Mouse (Mus musculus) embryonic facial prominence, embryonic 13.5 days (tissue): ENCODE data around the gene Supt6. TPM values are rescaled to one million over a fixed set of nuclear protein-coding genes. Genes with fewer than 3 reads are reported as not detected.

Experiments used
- ATAC-seq: fragments of 200-750 bp; cut with Nextera tagmentation; 2 replicates; pipeline ENCODE4 v1.8.0; 2017; ENCODE audit warnings: low read depth; ENCODE audit not compliant: insufficient number of reproducible peaks, insufficient read depth, low FRiP score, low TSS enrichment
- H3K27ac ChIP-seq: fragments of 300-500 bp; sonication (generic); 2 replicates; pipeline ENCODE4 v1.5.1; 2015; ENCODE audit warnings: moderate library complexity, mild to moderate bottlenecking, inconsistent platforms
- H3K27me3 ChIP-seq: fragments of 300-500 bp; sonication (generic); 2 replicates; pipeline ENCODE4 v1.6.1; 2015; ENCODE audit warnings: mild to moderate bottlenecking, inconsistent platforms
- H3K36me3 ChIP-seq: fragments of 300-500 bp; sonication (generic); 2 replicates; pipeline ENCODE4 v1.6.1; 2015; ENCODE audit warnings: mild to moderate bottlenecking, inconsistent platforms
- H3K4me1 ChIP-seq: fragments of 300-500 bp; sonication (generic); 2 replicates; pipeline ENCODE4 v1.6.1; 2015; ENCODE audit warnings: inconsistent platforms
- H3K4me2 ChIP-seq: fragments of 300-500 bp; sonication (generic); 2 replicates; pipeline ENCODE4 v1.6.1; 2015; ENCODE audit warnings: moderate library complexity, mild to moderate bottlenecking, inconsistent platforms
- H3K4me3 ChIP-seq: fragments of 300-500 bp; sonication (generic); 2 replicates; pipeline ENCODE4 v1.5.1; 2015; ENCODE audit warnings: mild to moderate bottlenecking, inconsistent platforms
- H3K9ac ChIP-seq: fragments of 300-500 bp; sonication (generic); 2 replicates; pipeline ENCODE4 v1.6.1; 2015; ENCODE audit warnings: mild to moderate bottlenecking, inconsistent platforms
- H3K9me3 ChIP-seq: fragments of 300-500 bp; sonication (generic); 2 replicates; pipeline ENCODE4 v1.6.1; 2016; ENCODE audit warnings: inconsistent platforms
- WGBS: fragments of 180-500 bp; shearing (Covaris S2); methylation state at CpG from one replicate; pipeline ENCODE4 v1.1.7; 2015; ENCODE audit warnings: mixed read lengths; 5-methylcytosine and 5-hydroxymethylcytosine counted together
- polyA plus RNA-seq: library from polyadenylated mRNA; unstranded; fragments of >200 nt; fragmentation: Nextera tagmentation; extraction: Ambion mirVana; gene quantifications from 2 replicates; pipeline ENCODE4 v1.2.1, GENCODE M21; 2015

Supt6 gene
- polyA plus RNA-seq, 1 experiment from 2014 or later = 30.3 TPM

- H3K4me3 ChIP-seq = peak overlapping the region; percentile 62; the same call in 1 of the 2 replicates
- peak overlapping the region; percentile 5 for H3K27ac ChIP-seq
- H3K36me3 ChIP-seq = peaks cover 32% of the 10 kb centered on the region
- peaks cover 52% of the 10 kb centered on the region for H3K4me1 ChIP-seq
- no peak for ATAC-seq
- peak overlapping the region; percentile 77 for H3K4me2 ChIP-seq
- no peaks in the 10 kb centered on the region for H3K9me3 ChIP-seq
- H3K27me3 ChIP-seq = no peaks in the 10 kb centered on the region
- 74% methylated on average over 6 of the region's 6 CpGs for whole genome bisulfite sequencing
- H3K9ac ChIP-seq = 0 out of 2 replicates have a peak overlapping the region, but pooled peaks have one; percentile 77
Observed at GRCm38 (mm10) chr11:78180081-78180761, 65.6 kb downstream of the Supt6 start.

DNA sequence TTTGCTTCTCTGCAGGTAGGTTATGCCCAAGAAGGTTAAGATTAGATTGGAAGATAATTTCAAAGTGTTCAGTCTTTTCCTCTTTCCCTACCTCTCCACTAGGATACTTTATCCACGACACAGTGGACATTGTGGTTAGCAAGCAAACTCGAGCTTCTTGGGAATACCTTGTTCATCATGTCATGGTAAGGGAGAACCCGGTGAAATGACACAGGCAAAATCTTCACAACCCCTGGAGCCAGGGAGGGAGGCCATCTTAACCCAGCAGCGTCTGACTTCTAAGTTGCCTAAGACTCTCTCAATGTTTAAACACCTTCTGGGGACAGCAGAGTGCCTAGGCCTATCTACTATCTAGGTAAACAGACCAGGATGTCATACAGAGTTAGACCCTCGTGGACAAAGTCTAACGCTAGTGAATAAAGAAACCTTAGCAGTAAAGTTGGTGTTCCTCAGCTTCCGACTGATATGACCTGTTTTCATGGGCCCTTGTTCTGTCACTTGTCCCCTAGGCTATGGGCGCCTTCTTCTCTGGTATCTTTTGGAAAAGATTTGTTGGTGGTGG is 66.3 kb downstream of the Supt6 start:
- H3K4me3 ChIP-seq = peak overlapping the region; percentile 62
- peak overlapping the region; percentile 96 for H3K27ac ChIP-seq
- no peak for ATAC-seq
- H3K36me3 ChIP-seq = peaks cover 32% of the 10 kb centered on the region
- peaks cover 55% of the 10 kb centered on the region for H3K4me1 ChIP-seq
- peak overlapping the region; percentile 77 for H3K4me2 ChIP-seq
- 28% methylated on average over 8 of the region's 8 CpGs for WGBS
- peak overlapping the region; percentile 77 for H3K9ac ChIP-seq
- H3K27me3 ChIP-seq = no peaks in the 10 kb centered on the region
- no peaks in the 10 kb centered on the region for H3K9me3 ChIP-seq

DNA sequence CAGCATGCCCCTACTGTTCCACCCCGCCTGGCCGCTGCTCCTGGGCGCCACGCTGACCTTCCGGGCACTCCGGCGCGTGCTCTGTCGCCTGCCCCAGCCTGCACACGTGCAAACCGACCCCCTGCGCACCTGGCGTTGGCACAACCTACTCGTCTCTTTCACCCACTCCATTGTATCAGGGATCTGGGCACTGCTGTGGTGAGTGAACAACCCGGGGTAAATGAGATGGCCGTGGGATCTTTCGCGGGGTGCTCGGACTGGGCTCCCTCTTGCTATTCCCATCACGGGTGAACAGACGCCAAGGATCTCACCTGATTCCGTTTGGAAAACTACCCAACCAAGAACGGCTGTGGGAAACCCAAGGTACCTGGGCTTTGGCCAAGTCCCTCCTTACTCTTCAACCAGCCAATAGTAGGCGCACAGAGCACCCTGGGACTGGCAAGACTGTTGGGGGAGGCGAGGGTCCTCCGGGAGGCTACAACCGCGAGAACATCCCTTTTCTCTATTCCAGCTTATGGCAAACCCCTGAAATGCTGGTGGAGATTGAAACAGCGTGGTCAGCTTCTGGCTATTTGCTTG is 66.8 kb downstream of the Supt6 start:
- peak overlapping the region; percentile 77 for H3K4me2 ChIP-seq
- WGBS = under 1% methylated on average over 29 of the region's 29 CpGs
- ATAC-seq = no peak; the same call in 1 of the 2 replicates
- H3K4me1 ChIP-seq = peaks cover 52% of the 10 kb centered on the region
- peak overlapping the region; percentile 77 for H3K9ac ChIP-seq
- H3K27me3 ChIP-seq = no peaks in the 10 kb centered on the region
- H3K36me3 ChIP-seq = peaks cover 32% of the 10 kb centered on the region
- no peaks in the 10 kb centered on the region for H3K9me3 ChIP-seq
- H3K4me3 ChIP-seq = peak overlapping the region; percentile 62
- peak overlapping the region; percentile 96 for H3K27ac ChIP-seq

DNA sequence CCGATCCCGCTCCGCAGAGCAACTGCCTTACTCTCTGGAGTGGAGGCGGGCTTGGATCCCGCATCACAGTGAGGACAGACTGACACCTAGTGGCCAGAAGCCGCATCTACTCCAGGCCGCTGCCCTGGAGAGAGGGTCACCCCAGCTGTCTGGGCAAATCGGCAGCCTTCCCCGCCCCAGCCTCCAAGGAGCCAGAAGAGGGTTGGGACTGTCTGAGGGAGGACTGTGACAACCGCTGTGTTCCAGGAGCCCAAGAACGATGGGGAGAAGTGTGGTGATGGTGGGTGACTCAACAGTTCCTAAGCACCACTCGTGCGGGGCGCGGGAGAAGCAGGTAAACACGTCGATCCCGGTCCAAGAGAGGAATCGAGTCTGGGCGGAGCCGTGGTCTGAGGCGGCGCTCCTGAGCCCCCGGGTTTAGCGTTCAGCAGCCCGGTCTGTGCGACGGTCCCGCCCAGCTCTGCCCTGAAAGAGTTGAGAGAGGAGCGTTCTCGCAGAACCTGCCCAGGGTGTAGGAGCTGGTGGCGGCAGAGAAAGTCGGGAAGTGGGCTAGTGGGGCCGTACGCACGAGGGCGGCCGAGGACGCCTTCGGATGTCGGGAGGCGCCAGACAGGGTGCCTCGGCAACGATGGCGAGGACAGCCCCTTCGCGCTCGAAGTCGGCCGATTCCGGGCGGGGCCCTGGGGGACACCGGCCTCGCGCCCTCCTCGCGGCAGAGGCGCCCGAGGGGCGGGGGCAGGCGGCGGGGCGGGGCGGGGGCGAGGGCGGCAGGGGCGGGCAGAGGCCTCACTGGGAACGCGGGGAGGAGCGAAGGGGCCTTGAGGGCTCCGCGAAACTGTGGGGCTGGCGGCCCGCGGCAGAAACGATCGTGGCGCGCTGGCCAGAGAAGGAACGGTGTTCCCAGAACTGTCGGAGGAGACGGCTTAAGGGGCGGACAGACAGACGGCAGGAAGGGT is 67.6 kb downstream of the Supt6 start:
- H3K4me2 ChIP-seq = peak overlapping the region; percentile 77
- H3K27me3 ChIP-seq = no peaks in the 10 kb centered on the region
- peaks cover 32% of the 10 kb centered on the region for H3K36me3 ChIP-seq
- ATAC-seq = peak; percentile 70
- H3K9me3 ChIP-seq = no peaks in the 10 kb centered on the region
- peaks cover 50% of the 10 kb centered on the region for H3K4me1 ChIP-seq
- WGBS = under 1% methylated on average over 82 of the region's 84 CpGs
- peak overlapping the region; percentile 77 for H3K9ac ChIP-seq
- peak overlapping the region; percentile 96 for H3K27ac ChIP-seq
- peak overlapping the region; percentile 62 for H3K4me3 ChIP-seq

- 2% methylated on average over 10 of the region's 10 CpGs for WGBS
- peak overlapping the region; percentile 62 for H3K4me3 ChIP-seq
- peaks cover 32% of the 10 kb centered on the region for H3K36me3 ChIP-seq
- H3K27me3 ChIP-seq = no peaks in the 10 kb centered on the region
- H3K4me1 ChIP-seq = peaks cover 50% of the 10 kb centered on the region
- ATAC-seq = no peak
- H3K27ac ChIP-seq = peak overlapping the region; percentile 96
- no peaks in the 10 kb centered on the region for H3K9me3 ChIP-seq
- H3K9ac ChIP-seq = peak overlapping the region; percentile 77
- H3K4me2 ChIP-seq = peak overlapping the region; percentile 77
Observed at GRCm38 (mm10) chr11:78177437-78177836, 68.3 kb downstream of the Supt6 start.

DNA sequence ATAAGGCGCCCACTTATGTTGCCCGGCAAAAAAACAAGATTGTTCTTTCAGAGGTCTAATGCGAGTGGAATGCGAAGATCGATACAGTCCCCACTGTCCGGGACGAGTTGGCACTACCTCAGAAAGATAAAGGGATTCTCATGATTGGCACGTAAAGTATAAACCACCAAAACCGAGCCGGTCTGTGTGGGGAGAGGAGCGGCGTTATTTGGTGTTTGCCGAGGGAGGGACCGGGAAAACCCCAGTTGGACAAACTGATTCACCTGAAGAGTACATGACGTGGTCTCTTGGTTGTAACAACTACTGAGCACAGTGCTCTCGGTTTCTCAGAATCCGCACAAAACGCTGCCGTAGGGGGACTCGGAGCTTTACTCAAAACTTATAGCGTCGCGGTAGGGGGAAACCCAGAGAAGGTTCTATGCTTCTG is 68.9 kb downstream of the Supt6 start:
- Histone ChIP-seq H3K27ac (peak overlapping the region; percentile 96; the same call in 1 of the 2 replicates), H3K4me2 (peak overlapping the region; percentile 77), H3K9me3 (no peaks in the 10 kb centered on the region), H3K4me3 (peak overlapping the region; percentile 62), H3K4me1 (peaks cover 45% of the 10 kb centered on the region), H3K9ac (peak overlapping the region; percentile 77), H3K27me3 (no peaks in the 10 kb centered on the region), H3K36me3 (peaks cover 32% of the 10 kb centered on the region)
- WGBS = under 1% methylated on average over 23 of the region's 23 CpGs
- no peak for ATAC-seq

- H3K27ac ChIP-seq = peak within 1 kb of the TSS; percentile 96
- H3K36me3 ChIP-seq = peaks cover 30% of the 10 kb centered on the region
- H3K4me1 ChIP-seq = peaks cover 42% of the 10 kb centered on the region
- peak; percentile 35; the same call in 1 of the 2 replicates for ATAC-seq
- H3K27me3 ChIP-seq = no peaks in the 10 kb centered on the region
- WGBS = under 1% methylated on average over 32 of the region's 32 CpGs
- H3K9ac ChIP-seq = peak within 1 kb of the TSS; percentile 77
- no peaks in the 10 kb centered on the region for H3K9me3 ChIP-seq
- peak within 1 kb of the TSS; percentile 77 for H3K4me2 ChIP-seq
- H3K4me3 ChIP-seq = peak within 1 kb of the TSS; percentile 62
Observed at GRCm38 (mm10) chr11:78176402-78176862, 69.4 kb downstream of the Supt6 start, which contains the start of the genes Nek8 and Tlcd1. Gene Nek8, minus strand, starts transcription at chr11:78176675. Gene Tlcd1, plus strand, starts transcription at chr11:78176711.

- Histone ChIP-seq H3K9ac (peak overlapping the region; percentile 77), H3K27ac (peak overlapping the region; percentile 96), H3K4me1 (peaks cover 38% of the 10 kb centered on the region), H3K9me3 (no peaks in the 10 kb centered on the region), H3K36me3 (peaks cover 25% of the 10 kb centered on the region), H3K27me3 (no peaks in the 10 kb centered on the region), H3K4me3 (peak overlapping the region; percentile 62), H3K4me2 (peak overlapping the region; percentile 77)
- 3% methylated on average over 9 of the region's 10 CpGs for WGBS
- no peak for ATAC-seq
Observed at GRCm38 (mm10) chr11:78175771-78176401, 69.9 kb downstream of the Supt6 start.

- Histone ChIP-seq H3K4me1 (peaks cover 24% of the 10 kb centered on the region), H3K9me3 (no peaks in the 10 kb centered on the region), H3K4me3 (no peak overlapping the region), H3K4me2 (no peak overlapping the region), H3K27me3 (no peaks in the 10 kb centered on the region), H3K36me3 (peaks cover 11% of the 10 kb centered on the region), H3K9ac (0 out of 2 replicates have a peak overlapping the region, but pooled peaks have one; percentile 21), H3K27ac (no peak overlapping the region)
- ATAC-seq = no peak
- WGBS = 88% methylated on average over 3 of the region's 3 CpGs
Observed at GRCm38 (mm10) chr11:78174506-78174905, 71.3 kb downstream of the Supt6 start.

GRCm38 (mm10) chr11:78172748-78173383 is 72.9 kb downstream of the Supt6 start:
- Histone ChIP-seq H3K9ac (peak overlapping the region; percentile 2; the same call in 1 of the 2 replicates), H3K4me3 (no peak overlapping the region), H3K27ac (no peak overlapping the region), H3K9me3 (no peaks in the 10 kb centered on the region), H3K27me3 (no peaks in the 10 kb centered on the region), H3K4me2 (no peak overlapping the region), H3K4me1 (peaks cover 21% of the 10 kb centered on the region), H3K36me3 (0 out of 2 replicates have a peak, but pooled peaks cover 6% of the 10 kb centered on the region)
- no peak for ATAC-seq
- 80% methylated on average over 19 of the region's 19 CpGs for WGBS
